Mouse (Mus musculus): ENCODE measurements around the gene Olig1. TPM values are rescaled to one million over a fixed set of nuclear protein-coding genes. Genes with fewer than 3 reads are reported as not detected.

Olig1 gene
- polyA plus RNA-seq, 1 experiment from 2014 or later: 2.4 TPM

Other genes with a start within 250 kb of the Olig1 start
- 114 and 118 TPM in 2 replicates for gene Paxbp1, start 225.2 kb upstream of the Olig1 start, polyA plus RNA-seq (2016; fragmentation: Nextera tagmentation; extraction: Ambion mirVana)
- gene 4932438H23Rik, start 174.7 kb upstream of the Olig1 start, polyA plus RNA-seq (2016; fragmentation: Nextera tagmentation; extraction: Ambion mirVana): 0.10 and 0.28 TPM in 2 replicates
- gene Olig2, start 44.3 kb upstream of the Olig1 start, polyA plus RNA-seq (2016; fragmentation: Nextera tagmentation; extraction: Ambion mirVana): 5.9 and 11.3 TPM in 2 replicates
- 29.5 and 33.5 TPM in 2 replicates for gene Ifnar2, start 103.0 kb downstream of the Olig1 start, polyA plus RNA-seq (2016; fragmentation: Nextera tagmentation; extraction: Ambion mirVana)
- gene Gm21970, start 121.9 kb downstream of the Olig1 start, polyA plus RNA-seq (2016; fragmentation: Nextera tagmentation; extraction: Ambion mirVana): not detected in 2 replicates
- gene Il10rb, start 136.4 kb downstream of the Olig1 start, polyA plus RNA-seq (2016; fragmentation: Nextera tagmentation; extraction: Ambion mirVana): 7.9 and 9.1 TPM in 2 replicates
- gene Ifnar1, start 215.5 kb downstream of the Olig1 start, polyA plus RNA-seq (2016; fragmentation: Nextera tagmentation; extraction: Ambion mirVana): 56.5 and 60.0 TPM in 2 replicates

All from midbrain, embryonic 12.5 days (tissue).